Mouse (Mus musculus) small intestine, adult 2 months (tissue): ENCODE data around the gene Zp2. TPM values are rescaled to one million over a fixed set of nuclear protein-coding genes. Genes with fewer than 3 reads are reported as not detected.

Experiments
- H3K27ac ChIP-seq: fragments of 200-500 bp; 2 replicates; pipeline ENCODE4 v1.5.1; 2012; ENCODE audit warnings: low read depth, low read length, control low read depth, inconsistent platforms; ENCODE audit not compliant: insufficient read depth
- H3K27me3 ChIP-seq: fragments of 200-500 bp; 2 replicates; pipeline ENCODE4 v1.6.1; 2012; ENCODE audit warnings: mild to moderate bottlenecking, moderate library complexity, low read length, inconsistent platforms; ENCODE audit not compliant: control insufficient read depth, insufficient read depth
- H3K36me3 ChIP-seq: fragments of 200-500 bp; 2 replicates; pipeline ENCODE4 v1.6.1; 2012; ENCODE audit warnings: mild to moderate bottlenecking, low read length, control low read depth, inconsistent platforms; ENCODE audit not compliant: control insufficient read depth, insufficient read depth
- H3K4me1 ChIP-seq: fragments of 200-500 bp; 2 replicates; pipeline ENCODE4 v1.6.1; 2012; ENCODE audit warnings: low read length, inconsistent platforms, mixed read lengths; ENCODE audit not compliant: control insufficient read depth, insufficient read depth, insufficient read length
- H3K4me3 ChIP-seq: fragments of 200-500 bp; 2 replicates; pipeline ENCODE4 v1.5.1; 2012; ENCODE audit warnings: low read depth, mild to moderate bottlenecking, control low read depth, inconsistent platforms, low read length, moderate library complexity
- CTCF ChIP-seq: fragments of 200-500 bp; IDR thresholded peaks from 2 replicates; pipeline ENCODE4 v1.5.1; 2012; ENCODE audit warnings: low read depth, mild to moderate bottlenecking, control low read depth, inconsistent platforms, low read length, moderate library complexity, mixed read lengths; ENCODE audit not compliant: insufficient replicate concordance, insufficient read length; ENCODE audit errors: extremely low read depth
- POLR2A ChIP-seq: fragments of 200-500 bp; IDR thresholded peaks from 2 replicates; pipeline ENCODE4 v1.6.1; 2012; ENCODE audit warnings: low read depth, mild to moderate bottlenecking, control low read depth, inconsistent platforms, low read length, moderate library complexity
- WGBS: fragments of 180-500 bp; shearing (Covaris S2); methylation state at CpG from one replicate; pipeline ENCODE4 v1.1.7; 2018; 5-methylcytosine and 5-hydroxymethylcytosine counted together
- polyA plus RNA-seq: library from polyadenylated mRNA; depleted of rRNA; stranded (reverse); fragments of >200 nt; gene quantifications from 2 replicates; pipeline ENCODE4 v1.2.3, GENCODE M21; 2012

Zp2 gene
- polyA plus RNA-seq, 1 experiment, result 0.05 TPM

- peaks cover 18% of the 10 kb centered on the region for H3K36me3 ChIP-seq
- no peaks in the 10 kb centered on the region for H3K27me3 ChIP-seq
- no peak overlapping the region for H3K4me3 ChIP-seq
- TF ChIP-seq POLR2A, result no peak
- no peak for TF ChIP-seq CTCF
- no peaks in the 10 kb centered on the region for H3K4me1 ChIP-seq
- no peak overlapping the region for H3K27ac ChIP-seq
- WGBS, result 91% methylated on average over 5 of the region's 5 CpGs
Observed at GRCm38 (mm10) chr7:120116976-120117375, 28.1 kb downstream of the Zp2 start.

- peaks cover 4% of the 10 kb centered on the region for H3K36me3 ChIP-seq
- WGBS, result 93% methylated on average over 5 of the region's 5 CpGs
- H3K4me1 ChIP-seq, result no peaks in the 10 kb centered on the region
- H3K4me3 ChIP-seq, result no peak overlapping the region
- H3K27me3 ChIP-seq, result no peaks in the 10 kb centered on the region
- H3K27ac ChIP-seq, result no peak overlapping the region
- TF ChIP-seq POLR2A, result no peak
- no peak for TF ChIP-seq CTCF
Observed at GRCm38 (mm10) chr7:120109676-120110075, 35.4 kb downstream of the Zp2 start.

GRCm38 (mm10) chr7:120106356-120106755 lies 38.7 kb downstream of the Zp2 start:
- 44% methylated on average over 2 of the region's 2 CpGs for WGBS
- Histone ChIP-seq H3K27ac (no peak overlapping the region), H3K27me3 (no peaks in the 10 kb centered on the region), H3K4me1 (peaks cover 5% of the 10 kb centered on the region), H3K4me3 (no peak overlapping the region), H3K36me3 (peaks cover 4% of the 10 kb centered on the region; the same call in 1 of the 2 replicates)
- TF ChIP-seq CTCF (no peak), POLR2A (no peak)

- H3K4me3 ChIP-seq, result no peak overlapping the region
- H3K27ac ChIP-seq, result no peak overlapping the region
- 87% methylated on average over 3 of the region's 3 CpGs for WGBS
- no peak for TF ChIP-seq POLR2A
- TF ChIP-seq CTCF, result no peak
- H3K27me3 ChIP-seq, result no peaks in the 10 kb centered on the region
- peaks cover 4% of the 10 kb centered on the region; the same call in 1 of the 2 replicates for H3K36me3 ChIP-seq
- peaks cover 5% of the 10 kb centered on the region for H3K4me1 ChIP-seq
Observed at GRCm38 (mm10) chr7:120104975-120105374, 40.1 kb downstream of the Zp2 start.

GRCm38 (mm10) chr7:120103019-120103567 lies 42.0 kb downstream of the Zp2 start:
- Histone ChIP-seq H3K27me3 (no peaks in the 10 kb centered on the region), H3K4me3 (peak overlapping the region; percentile 83), H3K27ac (no peak overlapping the region), H3K4me1 (peaks cover 5% of the 10 kb centered on the region), H3K36me3 (peaks cover 4% of the 10 kb centered on the region; the same call in 1 of the 2 replicates)
- TF ChIP-seq POLR2A (no peak), CTCF (no peak)
- WGBS, result 3% methylated on average over 25 of the region's 25 CpGs

- no peak for TF ChIP-seq CTCF
- TF ChIP-seq POLR2A, result peak; percentile 72
- peaks cover 5% of the 10 kb centered on the region for H3K4me1 ChIP-seq
- peak within 1 kb of the TSS; percentile 43 for H3K27ac ChIP-seq
- under 1% methylated on average over 42 of the region's 42 CpGs for WGBS
- 0 out of 2 replicates have a peak, but pooled peaks cover 2% of the 10 kb centered on the region for H3K36me3 ChIP-seq
- no peaks in the 10 kb centered on the region for H3K27me3 ChIP-seq
- H3K4me3 ChIP-seq, result peak within 1 kb of the TSS; percentile 83
Observed at GRCm38 (mm10) chr7:120102164-120102972, 42.7 kb downstream of the Zp2 start, which contains the start of gene Tmem159. TSS of gene Tmem159 (plus strand) at chr7:120102353.

- no peak overlapping the region for H3K4me3 ChIP-seq
- no peaks in the 10 kb centered on the region for H3K36me3 ChIP-seq
- H3K4me1 ChIP-seq, result peaks cover 5% of the 10 kb centered on the region
- TF ChIP-seq POLR2A (no peak), CTCF (peak; percentile 91; the same call in 1 of the 2 replicates)
- H3K27me3 ChIP-seq, result no peaks in the 10 kb centered on the region
- H3K27ac ChIP-seq, result no peak overlapping the region
- WGBS, result 21% methylated on average over 9 of the region's 9 CpGs
Observed at GRCm38 (mm10) chr7:120098403-120098802, 46.7 kb downstream of the Zp2 start.
